Mouse (Mus musculus) megakaryocyte, embryonic 14.5 days (primary cell): ENCODE results near the gene Uap1l1.

Experiments
- FLI1 ChIP-seq: IDR thresholded peaks from 2 replicates; pipeline ENCODE4 v1.6.1; 2012; ENCODE audit warnings: low read length, inconsistent platforms, mixed read lengths
- GATA1 ChIP-seq: IDR thresholded peaks from 3 replicates; pipeline ENCODE4 v1.6.1; 2012; ENCODE audit warnings: mixed read lengths, low read length, inconsistent platforms, borderline replicate concordance

DNA sequence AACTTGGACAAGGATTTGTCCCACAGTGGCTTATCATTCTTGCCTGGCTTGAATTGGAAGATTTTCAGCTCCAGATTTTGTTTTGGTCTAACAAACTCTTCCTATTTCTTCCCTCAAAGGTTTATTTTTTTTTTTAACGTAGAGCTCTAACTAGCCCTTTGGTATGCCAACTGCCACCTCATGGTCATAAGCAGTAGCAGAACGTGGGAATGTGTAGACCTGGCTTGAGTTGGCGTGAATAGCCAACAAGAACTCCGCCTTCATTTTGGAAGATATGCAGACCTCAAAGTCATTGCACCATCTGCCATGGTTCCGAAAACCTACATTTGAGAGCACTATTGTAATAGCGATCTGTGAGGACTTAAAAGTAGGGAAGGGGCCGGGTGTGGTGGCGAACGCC, 34.0 kb downstream of the Uap1l1 start:
- TF ChIP-seq GATA1, result no peak
- no peak for TF ChIP-seq FLI1
